Mouse (Mus musculus): ENCODE data around the gene Lrrc8d. TPM values are rescaled to one million over a fixed set of nuclear protein-coding genes. Genes with fewer than 3 reads are reported as not detected.

Gene Lrrc8d
- total and polyA plus RNA-seq, 2 experiments from 2014 or later = 8.8 to 10.0 TPM

DNA sequence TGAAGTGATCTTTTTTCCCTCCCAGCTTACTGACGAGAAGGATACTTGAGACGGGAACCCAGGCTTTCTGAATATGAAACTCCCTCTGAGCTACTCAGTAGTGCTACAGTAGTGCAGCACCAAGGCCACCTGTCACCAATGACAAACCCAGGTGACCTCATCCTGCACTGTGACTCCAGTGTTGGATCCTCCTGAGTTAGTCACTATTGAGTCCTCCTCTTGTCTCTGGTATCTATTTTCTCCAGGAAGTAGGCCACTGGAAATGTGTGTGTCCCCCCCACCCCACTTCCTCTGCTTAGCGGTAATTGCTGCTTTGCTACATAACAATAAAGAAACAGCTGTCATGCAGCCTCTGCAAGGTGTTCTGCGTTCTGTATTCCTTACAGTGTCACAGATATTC, 149.5 kb downstream of the Lrrc8d start:
- 63% methylated on average over 4 of the region's 4 CpGs for WGBS
- no peak overlapping the region for H3K9ac ChIP-seq (replicated peaks; ENCODE audit: low read depth, low read length)
- H3K4me3 ChIP-seq (ENCODE audit: low read depth, low read length) = no peak overlapping the region
- no peak overlapping the region for H3K27ac ChIP-seq (ENCODE audit: low read depth)
- no peaks in the 10 kb centered on the region for H3K4me1 ChIP-seq (ENCODE audit: control insufficient read depth, insufficient read depth)
- no peaks in the 10 kb centered on the region for H3K36me3 ChIP-seq (replicated peaks; ENCODE audit: control insufficient read depth, insufficient read depth, low read length)
- no peaks in the 10 kb centered on the region for H3K27me3 ChIP-seq (ENCODE audit: control insufficient read depth, insufficient read depth, low read length)
- no peaks in the 10 kb centered on the region for H3K9me3 ChIP-seq (replicated peaks; ENCODE audit: control insufficient read depth, low read length)
- ATAC-seq (ENCODE audit: insufficient read depth, low read depth) = no peak
- DNase-seq (ENCODE audit: low spot score) = no peak
- no peak overlapping the region for H3K4me2 ChIP-seq (ENCODE audit: low read depth, low read length)
- TF ChIP-seq CTCF (IDR thresholded peaks at IDR 0.05; ENCODE audit: low read depth) (no peak), EP300 (IDR thresholded peaks at IDR 0.05; ENCODE audit: low read depth) (no peak)

DNA sequence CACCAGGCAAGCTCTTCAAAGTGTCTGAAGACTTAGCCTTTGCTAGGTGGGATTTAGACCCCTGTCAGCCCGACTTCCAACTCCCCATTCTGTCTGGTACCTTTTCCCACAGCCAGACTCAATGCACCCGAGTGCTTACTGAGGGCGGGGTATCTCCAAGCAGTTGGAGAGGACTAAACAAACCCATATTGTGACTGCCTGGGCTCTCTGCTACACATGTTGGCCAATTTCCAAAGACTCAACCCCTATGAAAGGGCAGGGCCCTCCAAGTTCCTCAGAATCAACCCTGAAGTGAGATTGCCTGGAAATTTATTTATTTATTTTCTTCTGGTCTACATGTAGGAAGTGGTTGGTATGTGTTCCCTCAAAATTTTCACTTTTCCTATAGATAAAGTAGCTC, 149.9 kb downstream of the Lrrc8d start:
- 52% methylated on average over 3 of the region's 3 CpGs for WGBS
- no peak for TF ChIP-seq CTCF (IDR thresholded peaks at IDR 0.05; ENCODE audit: low read depth)
- TF ChIP-seq EP300 (IDR thresholded peaks at IDR 0.05; ENCODE audit: low read depth) = no peak

DNA sequence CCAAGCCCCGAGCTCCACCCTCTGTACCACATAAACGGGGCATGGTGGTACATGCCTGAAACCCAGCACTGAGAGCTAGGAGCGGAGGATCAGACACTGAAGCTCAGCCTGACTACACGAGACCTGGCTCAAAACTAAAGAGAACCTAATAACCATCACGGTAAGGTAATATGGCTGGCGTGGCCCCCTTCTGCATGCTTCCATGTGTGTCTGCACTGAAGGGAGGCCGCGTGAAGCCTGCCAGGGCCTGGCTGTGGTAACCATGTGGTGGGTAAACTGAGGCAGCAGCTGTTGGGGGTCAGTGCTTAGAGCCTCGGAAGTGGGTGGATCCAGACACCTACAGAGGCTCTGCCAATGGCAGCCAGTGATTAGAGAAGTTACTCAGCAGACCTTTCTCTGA, 153.5 kb downstream of the Lrrc8d start:
- TF ChIP-seq EP300 (IDR thresholded peaks at IDR 0.05; ENCODE audit: low read depth) (no peak), CTCF (IDR thresholded peaks at IDR 0.05; ENCODE audit: low read depth) (no peak)

More for the DNA sequence above, 149.9 kb downstream of the Lrrc8d start:
- H3K9me3 ChIP-seq (replicated peaks; ENCODE audit: control insufficient read depth, low read length) = no peaks in the 10 kb centered on the region
- no peak overlapping the region for H3K9ac ChIP-seq (replicated peaks; ENCODE audit: low read depth, low read length)
- no peak for ATAC-seq (ENCODE audit: insufficient read depth, low read depth)
- no peak for DNase-seq (ENCODE audit: low spot score)
- no peak overlapping the region for H3K4me2 ChIP-seq (ENCODE audit: low read depth, low read length)
- H3K27ac ChIP-seq (ENCODE audit: low read depth) = no peak overlapping the region
- H3K36me3 ChIP-seq (replicated peaks; ENCODE audit: control insufficient read depth, insufficient read depth, low read length) = no peaks in the 10 kb centered on the region
- H3K4me1 ChIP-seq (ENCODE audit: control insufficient read depth, insufficient read depth) = no peaks in the 10 kb centered on the region
- no peak overlapping the region for H3K4me3 ChIP-seq (ENCODE audit: low read depth, low read length)
- no peaks in the 10 kb centered on the region for H3K27me3 ChIP-seq (ENCODE audit: control insufficient read depth, insufficient read depth, low read length)

GRCm38 (mm10) chr5:105857486-105857885, 157.7 kb downstream of the Lrrc8d start:
- H3K9ac ChIP-seq (replicated peaks; ENCODE audit: low read depth, low read length) = no peak overlapping the region
- no peak overlapping the region for H3K4me3 ChIP-seq (ENCODE audit: low read depth, low read length)
- no peak for TF ChIP-seq EP300 (IDR thresholded peaks at IDR 0.05; ENCODE audit: low read depth)
- no peak for TF ChIP-seq CTCF (IDR thresholded peaks at IDR 0.05; ENCODE audit: low read depth)
- 76% methylated on average over 5 of the region's 5 CpGs for WGBS
- no peaks in the 10 kb centered on the region; the same call in 1 of the 2 replicates for H3K4me1 ChIP-seq (ENCODE audit: control insufficient read depth, insufficient read depth)
- H3K4me2 ChIP-seq (ENCODE audit: low read depth, low read length) = no peak overlapping the region
- H3K36me3 ChIP-seq (replicated peaks; ENCODE audit: control insufficient read depth, insufficient read depth, low read length) = no peaks in the 10 kb centered on the region
- no peaks in the 10 kb centered on the region for H3K27me3 ChIP-seq (ENCODE audit: control insufficient read depth, insufficient read depth, low read length)
- ATAC-seq (ENCODE audit: insufficient read depth, low read depth) (no peak), DNase-seq (ENCODE audit: low spot score) (no peak)
- H3K9me3 ChIP-seq (replicated peaks; ENCODE audit: control insufficient read depth, low read length) = no peaks in the 10 kb centered on the region
- H3K27ac ChIP-seq (ENCODE audit: low read depth) = no peak overlapping the region

More for the DNA sequence above, 153.5 kb downstream of the Lrrc8d start:
- H3K4me3 ChIP-seq (ENCODE audit: low read depth, low read length) = no peak overlapping the region
- no peaks in the 10 kb centered on the region for H3K27me3 ChIP-seq (ENCODE audit: control insufficient read depth, insufficient read depth, low read length)
- H3K36me3 ChIP-seq (replicated peaks; ENCODE audit: control insufficient read depth, insufficient read depth, low read length) = no peaks in the 10 kb centered on the region
- no peaks in the 10 kb centered on the region for H3K4me1 ChIP-seq (ENCODE audit: control insufficient read depth, insufficient read depth)
- ATAC-seq (ENCODE audit: insufficient read depth, low read depth) = no peak
- H3K9me3 ChIP-seq (replicated peaks; ENCODE audit: control insufficient read depth, low read length) = no peaks in the 10 kb centered on the region
- H3K27ac ChIP-seq (ENCODE audit: low read depth) = no peak overlapping the region
- H3K4me2 ChIP-seq (ENCODE audit: low read depth, low read length) = no peak overlapping the region
- no peak for DNase-seq (ENCODE audit: low spot score)
- no peak overlapping the region for H3K9ac ChIP-seq (replicated peaks; ENCODE audit: low read depth, low read length)
- 85% methylated on average over 9 of the region's 9 CpGs for WGBS

DNA sequence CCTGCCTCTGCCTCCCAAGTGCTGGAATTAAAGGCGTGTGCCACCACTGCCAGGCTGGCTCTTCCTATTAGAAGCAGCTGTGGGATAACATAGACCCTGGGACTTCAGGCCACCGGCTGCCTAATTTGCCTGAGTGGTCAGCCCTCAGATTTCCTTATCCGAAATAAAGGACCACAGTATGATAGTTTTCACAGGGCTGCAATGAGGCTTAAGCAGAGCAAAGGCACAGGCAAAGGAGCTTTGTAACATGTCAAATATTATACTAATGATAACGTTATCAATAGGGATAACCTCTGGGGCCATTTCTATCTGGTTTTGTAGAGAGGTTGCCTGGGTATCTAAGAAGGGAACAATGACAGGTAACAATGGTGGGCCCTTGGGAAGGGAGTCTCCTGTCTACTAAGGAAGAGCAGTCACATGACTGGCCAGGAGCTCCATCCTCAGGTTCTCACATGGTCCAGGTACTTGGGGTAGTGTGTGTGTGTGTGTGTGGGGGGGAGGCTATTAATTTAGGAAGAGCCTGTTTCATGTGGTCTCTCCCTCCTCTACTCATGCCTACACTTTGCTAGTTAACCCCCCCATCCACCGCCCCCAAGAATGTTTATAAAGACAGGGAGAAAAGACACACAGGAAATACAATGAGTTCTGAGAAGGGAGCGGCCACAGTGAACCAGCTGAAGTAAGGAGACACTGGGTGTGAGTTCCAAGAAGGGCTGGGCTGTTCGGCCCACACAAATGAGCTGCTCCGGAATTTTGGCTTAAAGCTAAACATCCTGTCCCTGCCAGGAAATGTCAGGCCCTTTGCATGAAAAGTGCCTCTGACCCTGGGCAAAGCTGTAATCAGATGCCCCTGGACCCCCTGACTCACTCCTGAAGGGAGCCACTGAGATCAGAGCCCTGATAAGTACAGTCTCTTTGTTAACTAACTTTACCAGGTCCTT, 159.3 kb downstream of the Lrrc8d start:
- Histone ChIP-seq H3K27me3 (ENCODE audit: control insufficient read depth, insufficient read depth, low read length) (no peaks in the 10 kb centered on the region), H3K4me2 (ENCODE audit: low read depth, low read length) (no peak overlapping the region), H3K9me3 (replicated peaks; ENCODE audit: control insufficient read depth, low read length) (no peaks in the 10 kb centered on the region), H3K36me3 (replicated peaks; ENCODE audit: control insufficient read depth, insufficient read depth, low read length) (no peaks in the 10 kb centered on the region), H3K4me3 (ENCODE audit: low read depth, low read length) (no peak overlapping the region), H3K9ac (replicated peaks; ENCODE audit: low read depth, low read length) (no peak overlapping the region), H3K4me1 (ENCODE audit: control insufficient read depth, insufficient read depth) (no peaks in the 10 kb centered on the region; the same call in 1 of the 2 replicates), H3K27ac (ENCODE audit: low read depth) (peak overlapping the region; percentile 61)
- no peak for DNase-seq (ENCODE audit: low spot score)
- 0 out of 2 replicates have a peak, but pooled peaks have one; percentile 39 for ATAC-seq (ENCODE audit: insufficient read depth, low read depth)
- 73% methylated on average over 8 of the region's 8 CpGs for WGBS
- no peak for TF ChIP-seq CTCF (IDR thresholded peaks at IDR 0.05; ENCODE audit: low read depth)
- TF ChIP-seq EP300 (IDR thresholded peaks at IDR 0.05; ENCODE audit: low read depth) = no peak

Data from heart, postnatal 0 days (tissue).